Mouse (Mus musculus) hindbrain, embryonic 16.5 days (tissue): ENCODE measurements around the gene Ebf1. TPM values are rescaled to one million over a fixed set of nuclear protein-coding genes. Genes with fewer than 3 reads are reported as not detected.

Source experiments
- ATAC-seq: fragments of 200-750 bp; cut with Nextera tagmentation; 2 replicates; pipeline ENCODE4 v1.8.0; 2017; ENCODE audit warnings: moderate TSS enrichment, moderate library complexity
- H3K27ac ChIP-seq: fragments of 300-500 bp; sonication (generic); 2 replicates; pipeline ENCODE4 v1.5.1; 2014; ENCODE audit warnings: low read depth, mild to moderate bottlenecking, control low read depth, low read length, moderate library complexity
- H3K27me3 ChIP-seq: fragments of 300-500 bp; sonication (generic); replicated peaks from 2 replicates; pipeline ENCODE4 v1.6.1; 2014; ENCODE audit warnings: low read length; ENCODE audit not compliant: control insufficient read depth, insufficient read depth
- H3K36me3 ChIP-seq: fragments of 300-500 bp; sonication (generic); 2 replicates; pipeline ENCODE4 v1.6.1; 2014; ENCODE audit warnings: mild to moderate bottlenecking, low read length, moderate library complexity, mixed read lengths; ENCODE audit not compliant: control insufficient read depth, insufficient read depth
- H3K4me1 ChIP-seq: fragments of 300-500 bp; sonication (generic); 2 replicates; pipeline ENCODE4 v1.6.1; 2014; ENCODE audit warnings: low read depth, low read length; ENCODE audit not compliant: control insufficient read depth, insufficient read depth
- H3K4me2 ChIP-seq: fragments of 300-500 bp; sonication (generic); 2 replicates; pipeline ENCODE4 v1.6.1; 2014; ENCODE audit warnings: mild to moderate bottlenecking, low read length, control low read depth, moderate library complexity
- H3K4me3 ChIP-seq: fragments of 300-500 bp; sonication (generic); 2 replicates; pipeline ENCODE4 v1.5.1; 2014; ENCODE audit warnings: mild to moderate bottlenecking, low read length, control low read depth, moderate library complexity
- H3K9ac ChIP-seq: fragments of 300-500 bp; sonication (generic); 2 replicates; pipeline ENCODE4 v1.6.1; 2014; ENCODE audit warnings: low read depth, mild to moderate bottlenecking, control low read depth, low read length, moderate library complexity
- H3K9me3 ChIP-seq: fragments of 300-500 bp; sonication (generic); 2 replicates; pipeline ENCODE4 v1.6.1; 2014; ENCODE audit warnings: mild to moderate bottlenecking, low read length, moderate library complexity; ENCODE audit not compliant: control insufficient read depth
- WGBS: fragments of 180-500 bp; shearing (Covaris S2); extraction: QIAGEN DNeasy Blood & Tissue Kit; methylation state at CpG from one replicate; pipeline ENCODE4 v1.1.7; 2014; 5-methylcytosine and 5-hydroxymethylcytosine counted together
- polyA plus RNA-seq: library from polyadenylated mRNA; unstranded; fragments of >200 nt; fragmentation: Nextera tagmentation; extraction: Ambion mirVana; gene quantifications from 2 replicates; pipeline ENCODE4 v1.2.1, GENCODE M21; 2015

The Ebf1 gene
- polyA plus RNA-seq, 1 experiment from 2014 or later: 111 TPM

- no peak for ATAC-seq
- Histone ChIP-seq H3K4me1 (peaks cover 6% of the 10 kb centered on the region; the same call in 1 of the 2 replicates), H3K9me3 (no peaks in the 10 kb centered on the region), H3K36me3 (no peaks in the 10 kb centered on the region), H3K4me3 (no peak overlapping the region), H3K27me3 (no peaks in the 10 kb centered on the region), H3K27ac (no peak overlapping the region), H3K4me2 (no peak overlapping the region), H3K9ac (no peak overlapping the region)
- 86% methylated on average over 7 of the region's 7 CpGs for WGBS
These were observed 72.6 kb downstream of the Ebf1 start for GRCm38 (mm10) chr11:44689571-44690264.

GRCm38 (mm10) chr11:44690265-44690572 is 73.1 kb downstream of the Ebf1 start:
- Histone ChIP-seq H3K4me2 (no peak overlapping the region), H3K36me3 (no peaks in the 10 kb centered on the region), H3K9ac (no peak overlapping the region), H3K9me3 (no peaks in the 10 kb centered on the region), H3K4me1 (peaks cover 6% of the 10 kb centered on the region; the same call in 1 of the 2 replicates), H3K27me3 (no peaks in the 10 kb centered on the region), H3K4me3 (no peak overlapping the region), H3K27ac (no peak overlapping the region)
- ATAC-seq: no peak
- WGBS: 94% methylated on average over 5 of the region's 5 CpGs

GRCm38 (mm10) chr11:44695416-44695815 is 78.3 kb downstream of the Ebf1 start:
- Histone ChIP-seq H3K27ac (no peak overlapping the region), H3K4me1 (peaks cover 8% of the 10 kb centered on the region), H3K9ac (no peak overlapping the region), H3K36me3 (no peaks in the 10 kb centered on the region), H3K4me2 (no peak overlapping the region), H3K27me3 (no peaks in the 10 kb centered on the region), H3K4me3 (no peak overlapping the region), H3K9me3 (no peaks in the 10 kb centered on the region)
- 96% methylated on average over 9 of the region's 9 CpGs for WGBS
- ATAC-seq: no peak

GRCm38 (mm10) chr11:44696539-44697201 is 79.6 kb downstream of the Ebf1 start:
- Histone ChIP-seq H3K27me3 (no peaks in the 10 kb centered on the region), H3K4me3 (peak overlapping the region; percentile 20), H3K9me3 (no peaks in the 10 kb centered on the region), H3K4me2 (peak overlapping the region; percentile 53), H3K9ac (0 out of 2 replicates have a peak overlapping the region, but pooled peaks have one; percentile 39), H3K36me3 (no peaks in the 10 kb centered on the region), H3K27ac (no peak overlapping the region; the same call in 1 of the 2 replicates), H3K4me1 (peaks cover 14% of the 10 kb centered on the region)
- WGBS: 10% methylated on average over 16 of the region's 16 CpGs
- peak; percentile 83 for ATAC-seq

GRCm38 (mm10) chr11:44700181-44700580 is 83.1 kb downstream of the Ebf1 start:
- peaks cover 14% of the 10 kb centered on the region for H3K4me1 ChIP-seq
- ATAC-seq: no peak
- H3K36me3 ChIP-seq: no peaks in the 10 kb centered on the region
- H3K9me3 ChIP-seq: no peaks in the 10 kb centered on the region
- no peak overlapping the region for H3K9ac ChIP-seq
- no peak overlapping the region for H3K4me3 ChIP-seq
- WGBS: 83% methylated on average over 4 of the region's 4 CpGs
- no peak overlapping the region for H3K27ac ChIP-seq
- H3K27me3 ChIP-seq: no peaks in the 10 kb centered on the region
- no peak overlapping the region for H3K4me2 ChIP-seq

GRCm38 (mm10) chr11:44701221-44701810 is 84.2 kb downstream of the Ebf1 start:
- no peaks in the 10 kb centered on the region for H3K9me3 ChIP-seq
- no peaks in the 10 kb centered on the region for H3K36me3 ChIP-seq
- 41% methylated on average over 11 of the region's 11 CpGs for WGBS
- no peak overlapping the region; the same call in 1 of the 2 replicates for H3K4me2 ChIP-seq
- peak overlapping the region; percentile 31; the same call in 1 of the 2 replicates for H3K27ac ChIP-seq
- H3K4me1 ChIP-seq: peaks cover 13% of the 10 kb centered on the region
- ATAC-seq: no peak
- no peak overlapping the region for H3K9ac ChIP-seq
- H3K4me3 ChIP-seq: no peak overlapping the region
- no peaks in the 10 kb centered on the region for H3K27me3 ChIP-seq

- 64% methylated on average over 1 of the region's 1 CpGs for WGBS
- H3K9me3 ChIP-seq: no peaks in the 10 kb centered on the region
- no peak overlapping the region for H3K9ac ChIP-seq
- no peaks in the 10 kb centered on the region for H3K36me3 ChIP-seq
- ATAC-seq: no peak
- no peak overlapping the region for H3K4me3 ChIP-seq
- peaks cover 7% of the 10 kb centered on the region for H3K4me1 ChIP-seq
- no peak overlapping the region for H3K4me2 ChIP-seq
- H3K27ac ChIP-seq: no peak overlapping the region
- H3K27me3 ChIP-seq: no peaks in the 10 kb centered on the region
These were observed 84.7 kb downstream of the Ebf1 start for GRCm38 (mm10) chr11:44701864-44702263.

GRCm38 (mm10) chr11:44702716-44703486 is 85.8 kb downstream of the Ebf1 start:
- 90% methylated on average over 8 of the region's 8 CpGs for WGBS
- Histone ChIP-seq H3K9me3 (no peaks in the 10 kb centered on the region), H3K36me3 (no peaks in the 10 kb centered on the region), H3K27ac (no peak overlapping the region), H3K4me3 (no peak overlapping the region), H3K4me2 (no peak overlapping the region), H3K4me1 (peaks cover 9% of the 10 kb centered on the region), H3K9ac (no peak overlapping the region), H3K27me3 (no peaks in the 10 kb centered on the region)
- ATAC-seq: no peak

GRCm38 (mm10) chr11:44703951-44704350 is 86.8 kb downstream of the Ebf1 start:
- Histone ChIP-seq H3K4me2 (no peak overlapping the region), H3K4me3 (no peak overlapping the region), H3K4me1 (peaks cover 9% of the 10 kb centered on the region), H3K27me3 (no peaks in the 10 kb centered on the region), H3K9ac (no peak overlapping the region), H3K27ac (no peak overlapping the region), H3K9me3 (no peaks in the 10 kb centered on the region), H3K36me3 (no peaks in the 10 kb centered on the region)
- no peak for ATAC-seq
- 95% methylated on average over 5 of the region's 5 CpGs for WGBS
